Mouse (Mus musculus) thymus, postnatal 10 days (tissue): ENCODE data around the gene Golm1.

Experiments
- DNase-seq, 2 experiments: peaks; one replicate each; pipeline ENCODE4 v3.0.0; 2021; ENCODE audit warnings: low spot score in 2 of 2

Golm1 gene

DNA sequence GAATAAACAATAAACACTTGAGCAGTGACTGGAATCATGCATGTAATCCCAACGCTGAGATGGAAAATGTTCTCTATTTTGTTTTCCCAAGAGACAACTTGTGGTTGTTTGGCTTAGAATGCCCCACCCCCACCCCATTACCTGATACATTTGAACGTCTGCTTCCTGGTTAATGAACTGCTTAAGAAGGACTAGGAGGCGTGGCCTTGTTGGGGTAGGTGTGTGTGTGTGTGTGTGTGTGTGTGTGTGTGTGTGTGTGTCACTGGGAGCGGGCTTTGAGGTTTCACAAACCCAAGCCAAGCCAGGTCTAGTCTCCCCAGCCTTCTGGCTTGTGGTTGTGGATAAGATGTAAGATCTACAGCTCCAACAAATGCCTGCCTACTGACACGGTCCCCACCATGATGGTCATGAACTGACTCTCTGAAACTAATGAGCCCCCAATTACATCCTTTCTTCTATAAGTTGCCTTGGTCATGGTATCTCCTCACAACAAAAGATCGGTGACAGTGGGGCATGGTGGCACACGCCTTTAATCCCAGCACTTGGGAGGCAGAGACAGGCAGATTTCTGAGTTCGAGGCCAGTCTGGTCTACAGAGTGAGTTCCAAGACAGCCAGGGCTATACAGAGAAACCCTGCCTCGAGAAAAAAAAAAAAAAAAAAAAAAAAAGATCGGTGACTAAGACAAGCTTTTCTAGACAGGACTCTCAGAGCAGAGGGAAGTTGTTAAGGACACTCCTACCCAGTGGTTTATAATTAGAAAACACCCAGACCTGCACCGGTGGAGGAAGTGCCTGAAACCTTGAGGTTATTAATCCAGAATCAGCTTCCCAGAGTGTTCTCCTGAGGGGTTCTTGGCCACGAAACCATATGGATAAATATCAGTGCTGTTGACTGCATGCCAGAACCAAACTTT lies 962 bp upstream of the Golm1 start:
- DNase-seq = no peak

DNA sequence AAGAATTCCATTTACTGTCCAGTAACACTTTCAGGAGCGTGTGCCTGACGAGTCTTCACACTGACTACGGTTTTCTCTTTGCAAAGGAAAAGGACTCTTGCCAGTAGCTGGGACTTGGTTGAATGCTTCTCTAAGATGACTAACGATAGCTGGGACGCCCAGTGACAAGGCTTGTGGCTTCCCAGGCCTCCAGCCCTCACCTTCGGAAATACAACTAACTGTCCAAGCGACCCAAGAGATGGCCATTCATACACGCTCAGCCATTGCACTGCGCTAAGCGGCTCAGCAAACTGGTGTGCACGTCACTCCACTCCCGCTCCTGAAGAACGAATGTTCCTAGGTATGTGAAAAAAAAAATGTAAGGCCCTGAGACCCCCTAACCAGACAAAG lies 855 bp downstream of the Golm1 start:
- no peak for DNase-seq

DNA sequence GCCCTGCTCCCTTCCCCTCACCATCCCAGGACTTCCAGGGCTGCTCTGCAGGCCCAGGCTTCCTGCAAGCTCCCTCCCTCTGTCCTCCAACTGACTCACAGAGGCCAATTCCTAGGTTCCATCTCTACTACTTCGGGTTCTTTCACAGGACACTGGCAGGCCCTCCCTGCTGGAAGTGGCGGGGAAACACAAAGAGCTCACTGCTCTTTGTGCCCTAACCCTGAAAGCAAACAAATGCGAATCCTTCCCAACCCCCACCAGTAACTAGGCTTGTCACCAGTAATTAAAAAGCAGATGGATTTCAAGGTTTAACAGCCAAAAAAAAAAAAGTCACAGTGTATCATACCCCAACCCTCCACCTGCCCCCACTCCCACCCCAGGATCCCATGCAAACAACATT lies 1.4 kb downstream of the Golm1 start:
- DNase-seq = no peak

- DNase-seq = no peak
Measured at GRCm38 (mm10) chr13:59673597-59673996, 2.0 kb downstream of the Golm1 start.

GRCm38 (mm10) chr13:59672248-59672647 lies 3.4 kb downstream of the Golm1 start:
- DNase-seq = no peak

- no peak for DNase-seq
Measured at GRCm38 (mm10) chr13:59671521-59671920, 4.1 kb downstream of the Golm1 start.

- DNase-seq = no peak
Measured at GRCm38 (mm10) chr13:59669946-59670345, 5.7 kb downstream of the Golm1 start.

DNA sequence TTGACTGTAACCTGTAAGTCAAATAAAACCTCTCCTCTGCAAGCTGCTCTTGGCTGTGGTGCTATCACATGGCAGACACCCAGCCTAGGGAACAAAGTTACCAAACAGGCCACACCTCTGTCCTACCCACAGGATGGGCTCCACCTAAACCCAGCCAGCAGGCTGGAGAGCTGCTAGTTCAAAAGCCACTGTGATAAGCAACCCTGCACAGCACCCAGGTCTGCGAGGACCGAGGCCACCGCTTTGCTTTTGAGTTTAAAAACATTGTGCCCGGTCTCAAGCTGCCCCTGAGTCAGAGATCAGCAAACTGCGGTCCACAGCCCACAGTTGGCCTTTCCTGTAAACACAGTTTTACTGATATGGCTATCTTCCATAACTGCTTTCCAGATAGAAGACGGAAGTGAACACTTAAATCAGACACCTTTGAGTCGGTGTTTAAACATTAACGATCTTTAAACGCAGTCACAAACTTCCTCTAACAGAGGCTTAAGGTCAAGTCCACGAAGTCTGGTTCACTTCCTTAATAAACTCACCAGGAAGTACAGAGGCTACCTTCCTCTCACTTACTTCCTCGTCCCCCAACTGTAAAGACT lies 7.0 kb downstream of the Golm1 start:
- DNase-seq = no peak

- DNase-seq = no peak
Measured at GRCm38 (mm10) chr13:59667763-59668162, 7.8 kb downstream of the Golm1 start.

DNA sequence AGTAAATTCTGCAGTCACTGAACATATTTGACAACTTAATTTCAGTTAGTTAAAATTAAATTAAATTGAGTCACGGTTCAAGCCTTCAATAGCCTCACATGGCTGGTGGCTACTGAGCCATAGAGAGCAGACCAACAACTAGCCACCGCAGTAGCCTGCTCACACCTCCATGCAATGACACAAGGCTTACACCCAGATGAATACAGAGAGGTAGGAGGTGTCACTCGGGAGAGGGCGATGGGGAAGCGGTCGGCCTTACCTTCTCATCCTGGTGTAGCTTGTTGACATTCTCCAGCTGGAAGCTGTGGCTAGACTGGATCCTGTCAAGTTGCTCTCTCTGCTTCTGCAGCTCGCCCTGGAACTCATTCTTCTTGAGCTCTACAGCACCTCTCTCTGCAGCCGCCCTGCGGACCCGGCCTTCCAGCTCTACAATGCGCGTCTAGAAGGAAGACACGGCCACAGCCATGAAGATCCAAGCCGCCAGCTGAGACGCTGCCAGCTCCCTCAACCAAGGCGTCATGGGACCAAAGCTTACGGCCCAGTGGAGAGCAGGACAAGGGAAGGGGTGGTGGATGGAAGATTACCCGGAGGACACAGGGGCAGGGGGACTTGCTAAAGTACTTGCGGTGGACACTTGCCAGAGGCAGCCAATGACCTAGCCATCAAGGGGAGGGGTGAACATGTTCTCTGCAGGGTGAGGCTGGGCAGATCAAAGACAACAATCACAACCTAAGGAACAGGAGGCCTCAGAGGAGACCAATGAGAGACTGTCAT lies 11.5 kb downstream of the Golm1 start:
- no peak for DNase-seq

GRCm38 (mm10) chr13:59661966-59662365 lies 13.6 kb downstream of the Golm1 start:
- no peak for DNase-seq

GRCm38 (mm10) chr13:59661387-59661786 lies 14.2 kb downstream of the Golm1 start:
- no peak for DNase-seq

DNA sequence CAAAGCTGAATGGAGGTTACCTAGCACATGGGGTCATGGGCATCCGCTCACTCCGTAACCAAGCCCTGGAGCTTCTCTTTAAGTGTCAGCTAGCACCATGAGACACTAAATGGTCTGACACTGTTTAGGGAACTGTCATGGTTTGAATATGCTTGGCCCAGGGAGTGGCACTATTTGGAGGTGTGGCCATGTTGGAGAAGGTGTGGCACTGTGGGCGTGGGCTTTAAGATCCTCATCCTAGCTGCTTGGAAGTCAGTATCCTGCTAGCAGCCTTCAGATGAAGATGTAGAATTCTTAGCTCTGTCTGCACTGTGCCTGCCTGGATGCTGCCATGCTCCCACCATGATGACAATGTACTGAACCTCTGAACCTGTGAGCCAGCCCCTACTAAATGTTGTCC lies 15.2 kb downstream of the Golm1 start:
- no peak for DNase-seq

DNA sequence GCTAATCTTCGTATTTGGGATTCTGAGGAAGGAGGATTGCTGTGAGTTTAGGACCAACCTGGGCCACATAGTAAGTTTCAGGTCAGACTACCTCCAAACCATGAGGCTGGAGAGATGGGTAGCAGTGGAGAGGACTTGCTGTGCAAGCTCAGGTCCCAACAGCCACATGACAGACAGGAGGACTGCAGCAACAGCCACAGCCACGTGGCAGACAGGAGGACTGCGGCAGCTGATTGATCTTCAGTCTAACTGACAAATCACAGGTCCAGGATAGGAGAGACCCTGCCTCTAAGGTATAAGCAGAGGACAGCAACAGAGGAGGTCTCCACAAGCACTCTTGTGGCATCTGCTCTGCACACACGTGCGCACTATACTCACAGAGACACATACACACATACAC lies 17.8 kb downstream of the Golm1 start:
- no peak for DNase-seq

DNA sequence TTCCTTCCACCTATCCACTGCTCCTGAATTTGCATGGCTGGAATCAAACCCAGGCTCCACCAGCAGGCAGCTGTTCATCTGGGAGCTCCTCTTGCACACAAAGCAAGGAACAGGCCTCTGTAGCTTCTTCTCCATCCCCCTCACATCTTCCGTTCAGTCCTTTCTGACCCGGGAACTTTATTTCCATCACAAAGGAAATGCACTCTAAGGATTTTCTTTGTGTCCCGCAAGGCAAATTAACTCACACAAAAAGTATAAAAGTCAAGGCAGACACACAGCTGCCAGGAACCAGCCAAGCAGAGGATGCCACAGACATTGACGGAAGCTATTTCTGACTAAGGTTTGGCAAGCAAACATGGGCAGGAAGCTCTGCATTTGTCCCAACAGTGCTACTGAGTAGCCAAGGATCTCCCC lies 18.6 kb downstream of the Golm1 start:
- DNase-seq = no peak

DNA sequence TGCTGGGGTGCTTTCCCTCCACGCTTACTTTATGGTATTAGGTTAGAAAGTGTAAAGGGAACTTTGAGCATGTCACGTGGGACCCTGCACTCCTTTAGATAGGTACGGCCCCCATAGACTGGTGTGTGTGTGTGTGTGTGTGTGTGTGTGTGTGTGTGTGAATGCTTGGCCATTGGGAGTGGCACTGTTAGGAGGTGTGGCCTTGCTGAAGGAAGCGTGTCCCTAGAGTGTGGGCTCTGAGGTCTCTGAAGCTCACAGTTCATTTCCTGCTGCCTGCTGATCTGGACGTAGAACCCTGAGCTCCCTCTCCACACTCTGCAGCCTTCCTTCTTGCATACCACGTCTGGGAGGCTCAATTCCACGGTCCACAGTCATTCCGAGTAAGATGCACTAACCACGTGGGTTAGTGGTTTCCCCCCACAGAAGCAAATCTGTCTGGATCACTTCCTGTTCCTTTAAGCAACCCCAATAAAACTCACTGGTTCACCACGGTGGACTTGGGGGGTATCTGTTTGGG lies 19.2 kb downstream of the Golm1 start:
- DNase-seq = no peak

DNA sequence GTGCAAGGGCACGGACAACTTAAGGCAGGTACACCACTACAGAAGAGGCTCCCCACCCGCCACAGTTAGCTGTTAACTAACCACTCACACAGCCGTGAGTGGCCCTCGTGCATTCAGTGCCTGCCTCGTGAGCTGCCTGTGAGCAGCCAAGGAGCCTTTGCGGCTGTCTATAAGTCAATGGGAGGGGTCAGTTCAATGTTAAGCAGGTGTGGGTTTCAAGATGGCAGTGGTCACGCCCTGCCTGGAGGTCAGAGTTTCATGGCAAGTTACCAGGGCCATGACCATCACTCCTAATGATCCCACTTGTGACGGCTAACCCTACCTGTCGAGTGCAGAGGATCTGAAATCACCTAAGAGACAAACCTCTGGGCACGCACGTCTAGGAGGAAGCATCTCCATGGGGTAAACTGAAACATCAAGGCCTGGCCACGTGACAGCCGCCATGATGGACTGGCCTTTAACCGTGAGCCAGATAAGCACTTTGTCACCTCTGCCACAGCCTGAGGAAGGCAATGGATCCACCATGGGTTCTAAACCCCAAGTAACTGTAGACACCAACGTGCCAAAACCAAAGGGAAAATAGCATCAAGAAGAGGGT lies 19.8 kb downstream of the Golm1 start:
- DNase-seq = no peak

DNA sequence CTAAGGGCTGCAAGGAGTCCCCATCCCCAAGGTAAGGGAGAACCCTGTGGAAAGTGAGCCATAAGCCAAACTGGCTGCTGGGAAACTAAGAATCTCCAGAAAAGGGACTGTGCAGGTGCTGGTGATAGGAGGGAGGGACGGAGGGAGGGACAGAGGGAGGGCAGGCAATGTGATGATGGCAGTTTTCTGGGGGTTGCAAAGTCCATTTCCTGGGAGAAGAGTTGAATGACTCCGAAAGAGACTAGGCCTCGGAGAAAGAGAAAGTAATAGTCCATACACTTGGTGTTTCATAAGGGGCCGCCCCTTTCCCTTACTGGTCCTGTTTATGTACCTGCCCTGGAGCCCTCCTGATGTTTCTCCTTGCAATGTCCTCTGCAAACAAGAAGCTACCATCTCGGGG lies 21.1 kb downstream of the Golm1 start:
- no peak for DNase-seq

GRCm38 (mm10) chr13:59653136-59653535 lies 22.5 kb downstream of the Golm1 start:
- no peak for DNase-seq

DNA sequence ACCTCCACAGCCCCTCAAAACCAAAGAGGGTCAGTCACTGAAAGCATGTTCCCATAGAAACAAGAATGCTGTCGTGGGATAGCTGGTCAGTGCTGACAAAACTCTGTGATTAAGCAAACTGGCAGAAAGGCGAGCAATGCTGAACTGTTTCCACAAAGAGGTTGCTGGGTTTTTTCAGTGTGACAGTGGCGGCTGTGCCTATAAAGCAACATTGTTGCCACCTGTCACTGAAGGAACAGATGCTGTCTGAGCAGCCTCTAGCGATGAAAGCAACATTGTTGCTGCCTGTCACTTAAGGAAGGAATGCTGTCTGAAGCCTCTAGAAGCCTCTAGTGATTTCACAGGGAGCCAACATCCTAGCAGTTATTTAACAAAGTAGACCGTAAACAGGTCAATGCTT lies 23.0 kb downstream of the Golm1 start:
- DNase-seq = no peak

DNA sequence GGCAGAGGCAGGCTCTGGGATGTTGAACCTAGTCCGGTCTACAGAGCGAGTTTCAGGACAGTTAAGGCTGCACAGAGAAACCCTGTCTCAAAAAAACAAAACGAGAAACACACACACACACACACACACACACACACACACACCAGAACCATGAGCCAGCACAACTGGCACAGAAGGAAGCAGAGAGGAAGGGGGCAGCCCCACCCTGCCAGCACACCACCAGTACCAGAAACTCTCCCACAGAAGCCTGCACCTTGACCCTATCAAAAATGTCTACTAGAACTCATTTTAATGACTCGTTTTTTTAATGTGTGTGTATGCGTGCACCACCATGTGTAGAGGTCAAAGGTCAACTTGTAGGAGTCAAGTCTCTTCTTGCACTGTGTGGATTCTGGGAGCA lies 25.8 kb downstream of the Golm1 start:
- DNase-seq = no peak

- no peak for DNase-seq
Measured at GRCm38 (mm10) chr13:59648598-59648997, 27.0 kb downstream of the Golm1 start.
